Mouse (Mus musculus): ENCODE results near the gene Ms4a10. TPM values are rescaled to one million over a fixed set of nuclear protein-coding genes. Genes with fewer than 3 reads are reported as not detected.
A peak's percentile ranks its signal among the peaks of the same experiment; 100 is the strongest.

Gene Ms4a10
- polyA plus RNA-seq, 1 experiment from 2014 or later: not detected

- Histone ChIP-seq H3K27ac (replicated peaks in 1 of 2; ENCODE audit: control insufficient read depth in 1 of 2, insufficient read depth in 1 of 2, low read depth in 2 of 2, low read length in 2 of 2) (no peak overlapping the region), H3K9me3 (ENCODE audit: control insufficient read depth, low read length) (no peaks in the 10 kb centered on the region), H3K27me3 (ENCODE audit: control insufficient read depth, insufficient read depth, low read length) (no peaks in the 10 kb centered on the region), H3K4me2 (ENCODE audit: low read length) (no peak overlapping the region), H3K9ac (ENCODE audit: low read length) (0 out of 2 replicates have a peak overlapping the region, but pooled peaks have one; percentile 5), H3K4me1 (ENCODE audit: control insufficient read depth in 2 of 2, insufficient read depth in 2 of 2, low read length in 2 of 2) (peaks cover 19 to 27% of the 10 kb centered on the region in 2 experiments), H3K36me3 (ENCODE audit: control insufficient read depth, insufficient read depth, low read length) (no peaks in the 10 kb centered on the region), H3K4me3 (ENCODE audit: control insufficient read depth in 1 of 2, insufficient read depth in 1 of 2, low read depth in 1 of 2, low read length in 2 of 2) (no peak overlapping the region)
- 55% methylated on average over 5 of the region's 5 CpGs for WGBS
- no peak for ATAC-seq (ENCODE audit: insufficient number of reproducible peaks, insufficient read depth, low FRiP score, low read depth)
Observed at GRCm38 (mm10) chr19:10916506-10916905, 58.0 kb downstream of the Ms4a10 start.

- 70% methylated on average over 2 of the region's 2 CpGs for WGBS
- peak overlapping the region; percentile 35; the same call in 1 of the 2 replicates for H3K9ac ChIP-seq (ENCODE audit: low read length)
- peak overlapping the region; percentile 67 to 71 for H3K27ac ChIP-seq (replicated peaks in 1 of 2; ENCODE audit: control insufficient read depth in 1 of 2, insufficient read depth in 1 of 2, low read depth in 2 of 2, low read length in 2 of 2)
Observed at GRCm38 (mm10) chr19:10914870-10915269, 59.6 kb downstream of the Ms4a10 start.

DNA sequence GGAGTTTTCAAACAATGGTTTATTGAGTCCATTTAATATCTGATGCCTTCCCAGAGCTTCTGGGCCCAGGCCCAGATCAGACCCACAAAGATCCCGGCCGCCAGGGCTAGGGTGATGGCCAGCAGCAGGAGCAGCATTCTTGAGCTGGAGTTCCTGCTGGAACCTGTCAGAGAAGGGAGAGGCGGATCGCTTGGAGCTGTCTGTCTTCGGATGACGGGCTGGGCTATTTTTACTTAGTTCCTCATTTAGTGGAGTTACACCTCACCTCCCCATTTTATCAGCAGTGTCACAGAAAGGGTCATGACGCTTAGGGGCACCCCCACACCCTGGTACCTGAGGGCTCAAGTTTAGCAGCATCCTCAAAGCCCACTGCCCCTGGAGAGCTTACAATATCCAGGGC lies 60.2 kb downstream of the Ms4a10 start:
- peak overlapping the region; percentile 67 to 71 for H3K27ac ChIP-seq (replicated peaks in 1 of 2; ENCODE audit: control insufficient read depth in 1 of 2, insufficient read depth in 1 of 2, low read depth in 2 of 2, low read length in 2 of 2)
- peaks cover 25 to 39% of the 10 kb centered on the region in 2 experiments for H3K4me1 ChIP-seq (ENCODE audit: control insufficient read depth in 2 of 2, insufficient read depth in 2 of 2, low read length in 2 of 2)
- no peaks in the 10 kb centered on the region for H3K9me3 ChIP-seq (ENCODE audit: control insufficient read depth, low read length)
- 16% methylated on average over 7 of the region's 7 CpGs for WGBS
- H3K27me3 ChIP-seq (ENCODE audit: control insufficient read depth, insufficient read depth, low read length): no peaks in the 10 kb centered on the region
- no peak overlapping the region; the same call in 1 of the 2 replicates for H3K4me2 ChIP-seq (ENCODE audit: low read length)
- H3K36me3 ChIP-seq (ENCODE audit: control insufficient read depth, insufficient read depth, low read length): no peaks in the 10 kb centered on the region
- no peak for ATAC-seq (ENCODE audit: insufficient number of reproducible peaks, insufficient read depth, low FRiP score, low read depth)
- peak overlapping the region; percentile 35 for H3K9ac ChIP-seq (ENCODE audit: low read length)
- no peak overlapping the region for H3K4me3 ChIP-seq (ENCODE audit: control insufficient read depth in 1 of 2, insufficient read depth in 1 of 2, low read depth in 1 of 2, low read length in 2 of 2)

More at GRCm38 (mm10) chr19:10914870-10915269, 59.6 kb downstream of the Ms4a10 start:
- ATAC-seq (ENCODE audit: insufficient number of reproducible peaks, insufficient read depth, low FRiP score, low read depth): no peak
- no peaks in the 10 kb centered on the region for H3K36me3 ChIP-seq (ENCODE audit: control insufficient read depth, insufficient read depth, low read length)
- no peaks in the 10 kb centered on the region for H3K27me3 ChIP-seq (ENCODE audit: control insufficient read depth, insufficient read depth, low read length)
- peaks cover 21 to 34% of the 10 kb centered on the region in 2 experiments for H3K4me1 ChIP-seq (ENCODE audit: control insufficient read depth in 2 of 2, insufficient read depth in 2 of 2, low read length in 2 of 2)
- no peak overlapping the region for H3K4me3 ChIP-seq (ENCODE audit: control insufficient read depth in 1 of 2, insufficient read depth in 1 of 2, low read depth in 1 of 2, low read length in 2 of 2)
- H3K4me2 ChIP-seq (ENCODE audit: low read length): no peak overlapping the region
- H3K9me3 ChIP-seq (ENCODE audit: control insufficient read depth, low read length): no peaks in the 10 kb centered on the region

Other genes with a start within 250 kb of the Ms4a10 start
- 0.66 and 1.4 TPM in 2 replicates for gene Cd5, start 235.7 kb downstream of the Ms4a10 start, polyA plus RNA-seq (2014; fragmentation: Nextera tagmentation; extraction: Ambion mirVana)
- not detected in 2 replicates for gene Cd6, start 144.6 kb downstream of the Ms4a10 start, polyA plus RNA-seq (2014; fragmentation: Nextera tagmentation; extraction: Ambion mirVana)
- 0.46 and 0.66 TPM in 2 replicates for gene Slc15a3, start 134.9 kb downstream of the Ms4a10 start, polyA plus RNA-seq (2014; fragmentation: Nextera tagmentation; extraction: Ambion mirVana)
- 31.6 and 37.0 TPM in 2 replicates for gene Tmem132a, start 104.7 kb downstream of the Ms4a10 start, polyA plus RNA-seq (2014; fragmentation: Nextera tagmentation; extraction: Ambion mirVana)
- gene Tmem109, start 92.7 kb downstream of the Ms4a10 start, polyA plus RNA-seq (2014; fragmentation: Nextera tagmentation; extraction: Ambion mirVana): 92.4 and 94.5 TPM in 2 replicates
- 32.0 and 35.3 TPM in 2 replicates for gene Prpf19, start 79.4 kb downstream of the Ms4a10 start, polyA plus RNA-seq (2014; fragmentation: Nextera tagmentation; extraction: Ambion mirVana)
- not detected in 2 replicates for gene Zp1, start 54.0 kb downstream of the Ms4a10 start, polyA plus RNA-seq (2014; fragmentation: Nextera tagmentation; extraction: Ambion mirVana)
- gene Ptgdr2, start 37.5 kb downstream of the Ms4a10 start, polyA plus RNA-seq (2014; fragmentation: Nextera tagmentation; extraction: Ambion mirVana): 0.07 and 0.22 TPM in 2 replicates
- gene Ccdc86, start 25.4 kb downstream of the Ms4a10 start, polyA plus RNA-seq (2014; fragmentation: Nextera tagmentation; extraction: Ambion mirVana): 12.9 and 14.7 TPM in 2 replicates
- gene Ms4a15, start 18.6 kb upstream of the Ms4a10 start, polyA plus RNA-seq (2014; fragmentation: Nextera tagmentation; extraction: Ambion mirVana): 0.15 TPM in 1 of 2 replicates, not detected in the other
- not detected in 2 replicates for gene Ms4a18, start 43.4 kb upstream of the Ms4a10 start, polyA plus RNA-seq (2014; fragmentation: Nextera tagmentation; extraction: Ambion mirVana)
- gene Ms4a8a, start 106.4 kb upstream of the Ms4a10 start, polyA plus RNA-seq (2014; fragmentation: Nextera tagmentation; extraction: Ambion mirVana): not detected in 2 replicates
- not detected in 2 replicates for gene 1700017D01Rik, start 156.2 kb upstream of the Ms4a10 start, polyA plus RNA-seq (2014; fragmentation: Nextera tagmentation; extraction: Ambion mirVana)
- not detected in 2 replicates for gene 1700025F22Rik, start 190.7 kb upstream of the Ms4a10 start, polyA plus RNA-seq (2014; fragmentation: Nextera tagmentation; extraction: Ambion mirVana)
- not detected in 2 replicates for gene Ms4a13, start 222.1 kb upstream of the Ms4a10 start, polyA plus RNA-seq (2014; fragmentation: Nextera tagmentation; extraction: Ambion mirVana)

Measured in heart, embryonic 14.5 days (tissue).